Mouse (Mus musculus) adrenal gland, postnatal 14 days (tissue): ENCODE results near the gene Mbd6. TPM values are rescaled to one million over a fixed set of nuclear protein-coding genes. Genes with fewer than 3 reads are reported as not detected.
"Not testable (repeated sequence)": the region's sequence is repeated elsewhere in the genome, so short reads cannot be mapped to it uniquely, and the experiment has no call there.

ENCODE experiments used
- DNase-seq: peaks from one replicate; pipeline ENCODE4 v3.0.0; 2021; ENCODE audit warnings: mixed read lengths
- total RNA-seq: library from RNA; stranded (reverse); gene quantifications from 2 replicates; pipeline ENCODE4 v1.2.3, GENCODE M21; 2021

Mbd6 gene
- total RNA-seq, 1 experiment from 2014 or later, result 47.9 TPM

DNA sequence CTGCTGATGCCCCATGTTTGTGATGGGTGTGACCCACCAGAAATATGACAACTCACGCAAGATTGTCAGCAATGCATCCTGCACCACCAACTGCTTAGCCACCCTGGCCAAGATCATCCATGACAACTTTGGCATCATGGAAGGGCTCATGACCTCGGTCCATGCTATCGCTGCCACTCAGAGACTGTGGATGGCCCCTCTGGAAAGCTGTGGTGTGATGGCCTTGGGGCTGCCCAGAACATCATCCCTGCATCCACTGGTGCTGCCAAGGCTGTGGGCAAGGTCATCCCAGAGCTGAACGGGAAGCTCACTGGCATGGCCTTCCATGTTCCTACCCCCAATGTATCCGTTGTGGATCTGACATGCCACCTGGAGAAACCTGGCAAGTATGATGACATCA, 24.7 kb upstream of the Mbd6 start:
- peak; percentile 36 for DNase-seq

DNA sequence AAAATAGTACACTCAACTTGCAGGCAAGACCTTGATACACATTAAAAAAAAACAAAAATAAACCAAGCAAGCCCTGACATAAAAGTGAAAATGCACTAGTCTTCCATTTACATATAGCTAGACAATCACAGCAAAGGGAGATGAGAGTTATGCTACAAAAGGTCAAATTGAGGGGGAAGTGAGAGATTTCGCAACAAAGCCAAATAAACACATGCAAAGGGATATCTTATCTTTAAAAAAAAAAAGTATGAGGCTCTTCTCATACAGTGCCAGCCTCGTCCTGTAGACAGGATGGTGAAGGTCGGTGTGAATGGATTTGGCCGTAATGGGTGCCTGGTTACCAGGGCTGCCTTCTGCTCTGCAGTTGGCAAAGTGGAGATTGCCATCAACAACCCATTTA, 24.0 kb upstream of the Mbd6 start:
- no peak for DNase-seq

DNA sequence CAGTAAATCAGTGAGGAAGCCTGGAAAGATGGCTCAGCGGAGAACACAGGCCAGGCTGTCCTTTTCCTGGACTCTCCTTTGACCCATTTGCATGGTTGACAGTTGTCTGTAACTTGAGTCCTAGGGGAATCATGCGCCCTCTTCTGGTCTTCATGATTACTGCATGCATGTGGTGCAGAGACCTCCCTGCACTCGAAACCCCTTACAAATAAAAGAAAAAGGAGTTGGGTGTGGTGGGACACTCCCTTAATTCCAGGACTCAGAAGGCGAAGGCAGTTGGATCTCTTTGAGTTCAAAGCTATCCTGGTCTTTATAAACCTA, 23.5 kb upstream of the Mbd6 start:
- DNase-seq, result peak; percentile 87

DNA sequence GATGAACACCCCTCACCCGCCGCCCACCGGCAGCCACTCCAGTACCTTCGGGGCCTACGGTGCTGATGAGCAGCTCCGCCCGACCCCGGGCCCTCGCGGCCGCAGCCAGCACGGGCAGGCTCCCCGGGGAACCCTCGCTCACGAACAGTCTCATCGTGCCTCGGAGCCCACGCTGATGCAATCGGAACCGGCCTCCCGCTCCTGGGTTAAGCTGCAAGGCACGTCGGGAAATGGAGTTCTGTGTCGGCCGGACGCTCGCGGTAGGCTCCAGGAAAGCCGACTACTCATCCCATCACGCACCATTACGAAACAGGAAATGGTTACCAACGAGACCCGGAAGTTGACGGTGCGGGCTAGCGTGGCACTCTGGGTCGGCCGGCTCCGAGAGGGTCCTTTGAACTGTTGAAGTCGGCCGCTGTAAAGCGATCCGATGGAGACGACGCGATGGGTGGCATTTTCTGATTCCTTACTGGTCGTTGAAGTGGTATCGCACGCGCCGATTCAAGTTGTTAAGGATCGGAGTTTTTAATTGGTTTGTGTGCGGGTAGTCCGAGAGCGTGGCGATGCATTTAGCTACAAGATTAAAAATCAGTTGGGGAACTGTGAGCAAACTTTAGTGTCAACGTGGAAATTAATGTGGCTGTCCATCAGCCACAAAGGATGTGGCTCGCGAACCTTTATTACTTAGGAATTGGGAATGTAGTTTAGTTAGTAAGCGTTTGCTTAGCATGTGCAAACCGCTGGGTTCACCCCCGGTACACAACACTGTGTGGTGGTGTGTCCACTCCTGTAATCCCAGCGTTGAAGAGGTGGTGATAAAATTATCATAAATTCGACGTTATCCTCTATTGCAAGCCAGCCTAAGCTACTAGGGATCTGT, 22.9 kb upstream of the Mbd6 start, which contains the start of gene Mars:
Gene Mars, minus strand, starts transcription at position 311 of the 880 bp plus-strand sequence.
- peak; percentile 97 for DNase-seq

DNA sequence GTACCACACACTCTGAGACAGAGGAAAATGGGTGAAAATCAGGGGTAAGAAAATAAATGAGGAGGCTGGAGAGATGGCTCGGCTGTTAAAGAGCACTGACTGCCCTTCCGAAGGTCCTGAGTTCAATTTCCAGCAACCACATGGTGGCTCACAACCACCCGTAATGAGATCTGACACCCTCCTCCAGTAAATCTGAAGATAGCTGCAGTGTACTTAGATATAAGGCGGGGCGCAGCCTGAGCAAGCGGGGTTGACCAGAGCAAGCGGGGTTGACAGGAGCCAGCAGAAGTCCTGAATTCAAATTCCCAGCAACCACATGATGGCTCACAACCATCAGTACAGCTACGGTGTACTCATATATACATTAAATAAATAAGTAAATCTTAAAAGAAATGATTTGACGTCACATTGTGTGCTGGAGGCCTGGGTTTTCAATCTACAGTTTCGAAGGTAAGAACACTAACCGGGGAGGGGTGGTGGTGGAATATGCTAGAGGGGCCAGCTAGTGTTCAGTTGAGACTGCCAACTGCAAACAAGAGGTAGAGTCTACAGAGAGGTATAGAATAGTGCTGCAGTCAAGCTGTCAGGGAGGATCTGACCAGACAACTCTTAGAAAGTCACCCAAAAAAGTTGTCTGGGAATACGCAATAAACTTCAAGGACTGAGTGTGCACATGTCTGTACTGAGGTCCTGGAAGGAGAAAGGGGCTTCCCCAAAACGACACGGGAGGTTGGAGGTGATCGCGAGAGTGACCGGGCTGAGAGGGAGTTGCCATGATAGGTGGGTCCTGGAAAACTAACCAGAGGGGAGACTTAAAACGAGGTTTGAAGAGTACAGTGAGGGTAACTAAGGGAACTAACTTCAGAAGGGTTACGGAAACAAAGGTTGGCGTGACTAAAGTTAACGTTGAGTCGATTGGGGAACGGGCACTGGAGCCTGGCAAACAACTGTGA, 22.0 kb upstream of the Mbd6 start:
- peak; percentile 79 for DNase-seq

- DNase-seq, result not testable (repeated sequence)
Observed at GRCm38 (mm10) chr10:127309167-127309566, 20.3 kb upstream of the Mbd6 start.

- no peak for DNase-seq
Observed at GRCm38 (mm10) chr10:127303136-127303535, 14.3 kb upstream of the Mbd6 start.

DNA sequence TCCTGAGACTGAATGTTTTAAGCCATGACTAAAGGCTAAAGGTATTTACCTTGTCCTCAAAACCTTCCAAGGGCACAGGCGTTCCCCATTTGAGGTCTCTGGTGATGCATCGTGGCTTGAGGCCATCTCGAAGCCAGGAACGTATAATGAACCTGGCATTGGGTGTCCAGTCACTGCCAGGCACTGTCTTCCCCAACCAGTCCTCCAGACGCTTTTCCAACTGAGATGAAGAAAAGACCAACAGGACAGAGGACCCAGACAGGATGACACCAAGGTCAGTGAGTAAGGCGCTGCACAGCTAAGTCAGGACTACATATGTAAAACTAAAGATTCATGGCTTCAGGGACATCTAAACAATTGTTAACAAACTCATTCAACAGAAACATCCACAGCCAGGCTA, 11.5 kb upstream of the Mbd6 start:
- peak; percentile 42 for DNase-seq

GRCm38 (mm10) chr10:127297015-127297871, 8.4 kb upstream of the Mbd6 start:
- no peak for DNase-seq

DNA sequence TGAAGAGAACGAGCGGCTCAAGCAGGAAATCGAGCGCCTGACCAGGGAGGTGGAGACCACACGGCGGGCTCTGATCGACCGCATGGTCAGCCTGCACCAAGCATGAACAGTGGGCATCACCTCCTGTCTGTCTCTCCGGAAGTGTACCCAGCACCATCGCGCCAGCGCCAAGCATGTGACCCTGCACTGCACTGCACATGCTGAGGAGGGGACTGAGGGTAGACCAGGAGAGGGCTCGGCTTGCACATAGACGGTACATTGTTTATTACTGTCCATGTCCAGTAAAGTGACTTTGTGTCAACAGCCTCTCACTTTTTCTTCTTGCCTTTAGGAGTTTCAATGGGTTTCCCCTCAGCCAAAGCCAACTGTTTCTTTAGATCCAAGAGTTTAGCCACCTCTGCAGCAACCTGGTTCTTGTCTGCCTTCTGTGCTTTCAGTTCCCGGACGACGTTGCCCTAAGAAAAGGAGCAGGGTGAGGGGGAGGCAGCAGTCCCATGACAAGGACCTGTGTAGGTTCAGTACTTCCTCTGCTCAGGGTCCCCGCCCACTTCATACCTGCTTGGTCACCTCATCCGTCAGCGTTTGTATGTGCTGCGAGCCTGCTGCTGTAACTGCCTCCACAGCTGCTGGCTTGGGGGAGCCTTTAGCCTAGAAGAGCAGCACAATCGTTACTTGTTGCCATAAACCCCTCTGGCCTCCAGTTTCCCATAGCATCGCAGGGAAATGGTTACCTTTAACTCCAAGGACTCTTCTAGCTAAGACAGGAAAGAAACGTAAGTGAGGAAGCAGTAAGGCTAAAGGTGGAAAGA, 7.4 kb upstream of the Mbd6 start:
- no peak for DNase-seq

GRCm38 (mm10) chr10:127294895-127295510, 6.2 kb upstream of the Mbd6 start:
- peak; percentile 20 for DNase-seq

DNA sequence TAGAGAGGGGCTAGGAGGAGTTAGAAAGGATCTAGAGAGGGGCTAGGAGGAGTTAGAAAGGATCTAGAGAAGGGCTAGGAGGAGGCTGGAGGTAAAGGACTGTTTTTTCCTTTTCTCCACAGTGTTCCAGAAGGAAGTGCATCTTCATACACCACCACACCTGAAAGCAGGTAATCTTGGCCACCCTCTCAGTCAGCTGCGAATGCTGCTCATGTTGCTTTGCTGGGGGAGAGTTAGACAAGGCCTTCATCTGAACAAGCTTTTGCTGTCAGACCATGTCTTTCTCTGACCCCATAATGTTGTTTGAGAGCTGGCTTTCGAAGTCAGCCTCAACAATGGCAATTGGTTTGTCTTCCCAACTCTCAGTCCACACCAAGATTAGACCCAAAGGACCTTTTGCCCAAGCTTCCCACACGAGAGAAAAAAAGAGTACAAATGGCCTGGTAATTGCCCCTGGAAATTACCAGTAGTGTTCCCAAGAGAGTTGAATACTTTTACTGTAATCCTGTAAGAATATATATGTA, 4.8 kb upstream of the Mbd6 start:
- no peak for DNase-seq

- DNase-seq, result peak; percentile 76
Observed at GRCm38 (mm10) chr10:127292987-127293538, 4.2 kb upstream of the Mbd6 start.

DNA sequence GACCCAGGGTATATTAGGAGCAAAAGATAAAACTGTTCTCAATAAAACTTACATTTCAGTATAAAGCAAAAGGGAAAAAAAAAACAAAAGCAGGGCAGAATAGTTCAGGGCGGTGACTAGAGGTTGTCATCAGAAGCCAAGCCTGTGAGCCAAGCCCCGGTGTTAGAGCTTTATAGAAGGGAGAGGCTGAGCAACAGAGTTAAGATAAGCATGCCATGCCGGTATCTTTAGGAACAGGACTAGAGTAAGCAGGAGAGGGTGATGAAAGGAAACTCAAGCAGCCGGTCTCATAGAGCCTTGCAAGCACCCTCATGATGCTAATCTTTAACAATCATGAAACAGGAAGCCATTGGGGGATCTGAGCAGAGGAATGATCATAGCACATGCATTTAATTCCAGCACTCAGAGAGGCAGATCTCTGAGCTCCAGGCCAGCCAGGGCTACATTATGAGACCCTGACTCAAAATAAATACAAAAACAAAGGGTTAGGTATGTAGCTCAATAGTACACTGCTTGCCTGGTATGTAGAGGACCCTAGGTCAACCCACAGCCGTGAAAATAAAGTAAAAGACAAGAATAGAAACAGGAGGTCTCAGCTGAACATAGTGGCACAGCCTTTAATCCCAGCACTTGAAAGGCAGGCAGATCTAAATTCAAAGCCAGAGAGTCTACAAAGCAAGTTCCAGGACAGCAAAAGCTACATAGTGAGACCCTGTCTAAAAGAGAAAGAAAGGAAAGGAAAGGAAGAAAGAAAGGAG, 3.2 kb upstream of the Mbd6 start:
- DNase-seq, result no peak

- DNase-seq, result peak; percentile 78
Observed at GRCm38 (mm10) chr10:127290930-127291880, 2.4 kb upstream of the Mbd6 start.

GRCm38 (mm10) chr10:127290307-127290929, 1.6 kb upstream of the Mbd6 start:
- peak; percentile 100 for DNase-seq

- DNase-seq, result peak; percentile 71
Observed at GRCm38 (mm10) chr10:127289573-127290191, 864 bp upstream of the Mbd6 start.
